Mouse (Mus musculus): ENCODE results near the gene Vipas39.

GRCm38 (mm10) chr12:87267682-87268081 lies 1.6 kb upstream of the Vipas39 start:
- no peak for TF ChIP-seq TAL1 (IDR thresholded peaks at IDR 0.05; ENCODE audit: low read length)
- TF ChIP-seq GATA1 (IDR thresholded peaks at IDR 0.05; ENCODE audit: low read length): no peak

Measured in erythroblast, embryonic 14.5 days (primary cell).